Comparison of ENCODE assay signal across 7 mouse cellular contexts in genomic region chr7:16913806-16914452, GRCm38 (mm10). TPM values are rescaled to one million over a fixed set of nuclear protein-coding genes. Genes with fewer than 3 reads are reported as not detected.
DNase-seq lines count a peak whose midpoint lies in the region; ATAC-seq and TF ChIP-seq lines count a peak whose summit lies in the region.

No protein-coding gene starts in this region.

- peaks cover 61% of the 10 kb centered on the region for H3K36me3 ChIP-seq in G1E (replicated peaks)

- H3K9me3 ChIP-seq in G1E (replicated peaks), result no peaks in the 10 kb centered on the region

- ATAC-seq in G1E (ENCODE audit: extremely low read depth, insufficient number of reproducible peaks, low FRiP score, poor library complexity, severe bottlenecking), result peak; percentile 47; the same call in 1 of the 2 replicates

- no peak overlapping the region for H3K27ac ChIP-seq in bone marrow macrophage, adult 2 months (ENCODE audit: insufficient read depth, low read depth, low read length)
- 0 out of 2 replicates have a peak overlapping the region, but pooled peaks have one; percentile 69 for H3K27ac ChIP-seq in embryonic fibroblast, embryonic 13.5 days (ENCODE audit: insufficient read depth, low read length)
- H3K27ac ChIP-seq in layer of hippocampus, adult 2 months, result peak overlapping the region; percentile 50; the same call in 1 of the 2 replicates

- DNase-seq in G1E (ENCODE audit: low spot score), result peak; percentile 53
- peak; percentile 79 to 89 for DNase-seq in heart, postnatal 14 days
- peak in 1 of 2 experiments; percentile 81 for DNase-seq in layer of hippocampus, adult 2 months (ENCODE audit: low spot score in 2 of 2)
- peak; percentile 86 for DNase-seq in lung, postnatal 10 days
- DNase-seq in retina, postnatal 1 day, result peak; percentile 87

- H3K4me1 ChIP-seq in G1E (ENCODE audit: insufficient read depth, low read depth, low read length), result peaks cover 46% of the 10 kb centered on the region
- H3K4me1 ChIP-seq in bone marrow macrophage, adult 2 months (ENCODE audit: control insufficient read depth, insufficient read depth, low read length), result peaks cover 17% of the 10 kb centered on the region
- peaks cover 8% of the 10 kb centered on the region; the same call in 1 of the 2 replicates for H3K4me1 ChIP-seq in embryonic fibroblast, embryonic 13.5 days (ENCODE audit: control insufficient read depth, insufficient read depth, low read length)

- intact Hi-C loops in heart, postnatal 14 days (cut with DNase I), result loop anchor here (1.0 to 10.0 kb wide), 4 partner anchors 19 to 289 kb away; partner anchors contain the start of gene Dact3

- TF ChIP-seq POLR2A in bone marrow macrophage, adult 2 months (IDR thresholded peaks at IDR 0.05; ENCODE audit: borderline replicate concordance, low read depth, low read length), result no peak
- TF ChIP-seq POLR2A in embryonic fibroblast, embryonic 13.5 days (IDR thresholded peaks at IDR 0.05; ENCODE audit: low read depth, low read length), result no peak

- peaks cover 16% of the 10 kb centered on the region for H3K27me3 ChIP-seq in G1E (ENCODE audit: insufficient read depth, low read length)

- H3K4me3 ChIP-seq in G1E (ENCODE audit: low read depth, low read length), result no peak overlapping the region
- H3K4me3 ChIP-seq in bone marrow macrophage, adult 2 months (ENCODE audit: insufficient read depth, low read length), result no peak overlapping the region
- no peak overlapping the region for H3K4me3 ChIP-seq in embryonic fibroblast, embryonic 13.5 days (ENCODE audit: insufficient read depth, low read length)
- no peak overlapping the region for H3K4me3 ChIP-seq in layer of hippocampus, adult 2 months

- TF ChIP-seq CTCF in G1E (IDR thresholded peaks at IDR 0.05; ENCODE audit: low read depth, low read length), result peak; percentile 76
- TF ChIP-seq CTCF in bone marrow macrophage, adult 2 months (IDR thresholded peaks at IDR 0.05; ENCODE audit: low read depth, low read length), result peak; percentile 85
- TF ChIP-seq CTCF in embryonic fibroblast, embryonic 13.5 days (IDR thresholded peaks at IDR 0.05; ENCODE audit: borderline replicate concordance, insufficient read depth, low read length), result peak; percentile 61
- TF ChIP-seq CTCF in layer of hippocampus, adult 2 months (conservative IDR thresholded peaks at IDR 0.05), result peak; percentile 96

RNA-seq across cellular contexts. Expression of gene Ptgir, which starts 7.6 kb away (rescaled TPM):
- total RNA-seq in G1E (2014; fragmentation: Nextera tagmentation) (not detected in 2 replicates), G1E (2017) (3.1 and 3.5 TPM in 2 replicates)
- 0.05 and 0.07 TPM in 2 replicates for polyA plus RNA-seq in G1E (2012)
- polyA plus RNA-seq in bone marrow macrophage, adult 2 months (2012; ENCODE audit: insufficient read depth, insufficient read length, missing spikeins), result 5.5 and 5.6 TPM in 2 replicates
- polyA plus RNA-seq in embryonic fibroblast, embryonic 13.5 days (2011; ENCODE audit: insufficient read length, low read depth, missing spikeins), result 1.4 and 1.6 TPM in 2 replicates
- total RNA-seq in heart, postnatal 14 days (2021), result 1 to 10 TPM; 1.4 to 1.6 TPM
- under 1 TPM; 0.10 to 0.20 TPM for total RNA-seq in layer of hippocampus, adult 2 months (2021)

RNA-seq across cellular contexts. Expression of gene Calm3, which starts 10.0 kb away (rescaled TPM):
- total RNA-seq in G1E (2014; fragmentation: Nextera tagmentation) (157 and 166 TPM in 2 replicates), G1E (2017) (313 and 344 TPM in 2 replicates)
- polyA plus RNA-seq in G1E (2012), result 792 and 815 TPM in 2 replicates
- polyA plus RNA-seq in bone marrow macrophage, adult 2 months (2012; ENCODE audit: insufficient read depth, insufficient read length, missing spikeins), result 373 and 387 TPM in 2 replicates
- 520 and 588 TPM in 2 replicates for polyA plus RNA-seq in embryonic fibroblast, embryonic 13.5 days (2011; ENCODE audit: insufficient read length, low read depth, missing spikeins)
- 100 to 1,000 TPM; 228 to 250 TPM for total RNA-seq in heart, postnatal 14 days (2021)
- total RNA-seq in layer of hippocampus, adult 2 months (2021), result 1,000 to 10,000 TPM; 2,074 to 2,160 TPM

RNA-seq across cellular contexts. Expression of gene Gng8, which starts 22.3 kb away (rescaled TPM):
- total RNA-seq in G1E (2014; fragmentation: Nextera tagmentation) (not detected in 2 replicates), G1E (2017) (0.23 TPM in 1 of 2 replicates, not detected in the other)
- polyA plus RNA-seq in G1E (2012), result not detected in 2 replicates
- not detected in 2 replicates for polyA plus RNA-seq in bone marrow macrophage, adult 2 months (2012; ENCODE audit: insufficient read depth, insufficient read length, missing spikeins)
- 24.1 and 24.7 TPM in 2 replicates for polyA plus RNA-seq in embryonic fibroblast, embryonic 13.5 days (2011; ENCODE audit: insufficient read length, low read depth, missing spikeins)
- total RNA-seq in heart, postnatal 14 days (2021), result under 1 TPM; 0.81 to 0.98 TPM
- total RNA-seq in layer of hippocampus, adult 2 months (2021), result 1 to 10 TPM; 1.9 to 4.0 TPM

RNA-seq across cellular contexts. Expression of gene Pnmal2, which starts 30.6 kb away (rescaled TPM):
- not detected in 2 replicates for total RNA-seq in G1E (2014; fragmentation: Nextera tagmentation)
- 0.06 and 0.22 TPM in 2 replicates for total RNA-seq in G1E (2017)
- polyA plus RNA-seq in G1E (2012), result not detected in 2 replicates
- polyA plus RNA-seq in bone marrow macrophage, adult 2 months (2012; ENCODE audit: insufficient read depth, insufficient read length, missing spikeins), result not detected in 2 replicates
- 0.73 and 1.3 TPM in 2 replicates for polyA plus RNA-seq in embryonic fibroblast, embryonic 13.5 days (2011; ENCODE audit: insufficient read length, low read depth, missing spikeins)
- total RNA-seq in heart, postnatal 14 days (2021), result 1 to 10 TPM; 3.6 to 4.0 TPM
- 100 to 1,000 TPM; 348 to 373 TPM for total RNA-seq in layer of hippocampus, adult 2 months (2021)

RNA-seq across cellular contexts. Expression of gene Dact3, which starts 38.8 kb away (rescaled TPM):
- 0.30 TPM in 1 of 2 replicates, not detected in the other for total RNA-seq in G1E (2014; fragmentation: Nextera tagmentation)
- total RNA-seq in G1E (2017), result 0.05 and 0.12 TPM in 2 replicates
- polyA plus RNA-seq in G1E (2012), result 0.28 and 0.30 TPM in 2 replicates
- polyA plus RNA-seq in bone marrow macrophage, adult 2 months (2012; ENCODE audit: insufficient read depth, insufficient read length, missing spikeins), result 1.2 and 1.3 TPM in 2 replicates
- polyA plus RNA-seq in embryonic fibroblast, embryonic 13.5 days (2011; ENCODE audit: insufficient read length, low read depth, missing spikeins), result 34.8 and 37.3 TPM in 2 replicates
- 10 to 100 TPM; 18.6 to 19.0 TPM for total RNA-seq in heart, postnatal 14 days (2021)
- 100 to 1,000 TPM; 154 to 156 TPM for total RNA-seq in layer of hippocampus, adult 2 months (2021)

Comparison
In these comparisons a context has a peak if more than half of its experiments do, and no peak if none do; other contexts are left out.
1. RNA of gene Calm3, which starts 10.0 kb away (total RNA-seq): 2,074 to 2,160 TPM in layer of hippocampus, adult 2 months; 157 to 344 TPM in G1E and 228 to 250 TPM in heart, postnatal 14 days; every median in the first group is over 4 times any median in the second.
2. Peak in every context shown above with its lines, with median percentiles within 50 percentile points of each other: CTCF ChIP-seq.